Mouse (Mus musculus) inflammation-experienced regulatory T-cells, adult 6 months (primary cell): Measurements from ENCODE around the gene Gm37240. TPM values are rescaled to one million over a fixed set of nuclear protein-coding genes. Genes with fewer than 3 reads are reported as not detected.

ENCODE experiments used
- ATAC-seq: one replicate; pipeline ENCODE4 v1.8.0; 2017
- polyA plus RNA-seq, 3 experiments: library from polyadenylated mRNA; unstranded; fragments of 100-300 nt; shearing (Covaris generic); gene quantifications; one replicate each; pipeline ENCODE4 v1.2.1; 2017

Gm37240 gene
- polyA plus RNA-seq, 3 experiments from 2014 or later, result 0.74 to 4.1 (median 0.98) TPM

GRCm38 (mm10) chr3:85482636-85483035, 404.7 kb downstream of the Gm37240 start:
- no peak for ATAC-seq

- no peak for ATAC-seq
Measured at GRCm38 (mm10) chr3:85480638-85481037, 406.7 kb downstream of the Gm37240 start.

- no peak for ATAC-seq
Measured at GRCm38 (mm10) chr3:85478731-85479130, 408.6 kb downstream of the Gm37240 start.

GRCm38 (mm10) chr3:85469711-85470110, 417.6 kb downstream of the Gm37240 start:
- ATAC-seq, result no peak

- no peak for ATAC-seq
Measured at GRCm38 (mm10) chr3:85468995-85469394, 418.3 kb downstream of the Gm37240 start.

GRCm38 (mm10) chr3:85465283-85466025, 421.9 kb downstream of the Gm37240 start:
- ATAC-seq, result no peak

GRCm38 (mm10) chr3:85460021-85460420, 427.3 kb downstream of the Gm37240 start:
- ATAC-seq, result no peak

GRCm38 (mm10) chr3:85456983-85457382, 430.3 kb downstream of the Gm37240 start:
- no peak for ATAC-seq

- no peak for ATAC-seq
Measured at GRCm38 (mm10) chr3:85455453-85455852, 431.9 kb downstream of the Gm37240 start.

GRCm38 (mm10) chr3:85454001-85454400, 433.3 kb downstream of the Gm37240 start:
- ATAC-seq, result no peak

- ATAC-seq, result no peak
Measured at GRCm38 (mm10) chr3:85449461-85449860, 437.9 kb downstream of the Gm37240 start.

- ATAC-seq, result no peak
Measured at GRCm38 (mm10) chr3:85442781-85443180, 444.5 kb downstream of the Gm37240 start.

- no peak for ATAC-seq
Measured at GRCm38 (mm10) chr3:85442261-85442660, 445.1 kb downstream of the Gm37240 start.

GRCm38 (mm10) chr3:85435406-85435805, 451.9 kb downstream of the Gm37240 start:
- ATAC-seq, result no peak

- no peak for ATAC-seq
Measured at GRCm38 (mm10) chr3:85431208-85431607, 456.1 kb downstream of the Gm37240 start.

GRCm38 (mm10) chr3:85423376-85423997, 463.8 kb downstream of the Gm37240 start:
- no peak for ATAC-seq

- ATAC-seq, result no peak
Measured at GRCm38 (mm10) chr3:85421403-85421802, 465.9 kb downstream of the Gm37240 start.

GRCm38 (mm10) chr3:85417663-85418062, 469.7 kb downstream of the Gm37240 start:
- ATAC-seq, result no peak

GRCm38 (mm10) chr3:85398841-85399240, 488.5 kb downstream of the Gm37240 start:
- ATAC-seq, result no peak

GRCm38 (mm10) chr3:85398483-85398835, 488.9 kb downstream of the Gm37240 start:
- no peak for ATAC-seq

GRCm38 (mm10) chr3:85397816-85398482, 489.4 kb downstream of the Gm37240 start:
- ATAC-seq, result no peak

- no peak for ATAC-seq
Measured at GRCm38 (mm10) chr3:85393395-85393794, 493.9 kb downstream of the Gm37240 start.

GRCm38 (mm10) chr3:85391756-85392155, 495.6 kb downstream of the Gm37240 start:
- no peak for ATAC-seq

- ATAC-seq, result no peak
Measured at GRCm38 (mm10) chr3:85391111-85391510, 496.2 kb downstream of the Gm37240 start.
